Mouse (Mus musculus): ENCODE data around the gene Snrpd2.

DNA sequence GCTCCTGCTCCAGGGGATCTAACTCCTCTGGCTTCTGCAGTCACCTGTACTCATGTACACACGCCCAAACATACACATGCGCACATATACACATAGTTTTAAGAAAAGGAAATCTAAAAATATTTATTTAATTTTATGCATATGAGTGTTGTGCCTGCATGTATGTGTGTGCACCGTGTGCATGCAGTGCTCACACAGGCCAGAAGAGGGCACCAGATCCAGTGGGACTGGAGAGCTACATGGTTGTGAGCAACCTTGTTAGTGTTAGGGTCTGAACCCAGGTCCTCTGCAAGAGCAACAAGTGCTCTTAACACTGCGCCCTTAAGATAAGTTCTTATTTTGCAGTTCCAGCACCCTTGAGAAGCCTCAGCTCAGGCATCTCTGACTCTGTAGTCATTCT is 45.2 kb downstream of the Snrpd2 start:
- no peak for TF ChIP-seq CTCF (IDR thresholded peaks at IDR 0.05; ENCODE audit: extremely low read depth, insufficient read depth, insufficient read length, insufficient replicate concordance)
- TF ChIP-seq POLR2A (IDR thresholded peaks at IDR 0.05; ENCODE audit: low read depth, low read length), result no peak

Measured in spleen, adult 2 months (tissue).